Mouse (Mus musculus) hindbrain, embryonic 10.5 days (tissue): ENCODE data around the gene Gm9040. TPM values are rescaled to one million over a fixed set of nuclear protein-coding genes. Genes with fewer than 3 reads are reported as not detected.
"Not testable (repeated sequence)": the region's sequence is repeated elsewhere in the genome, so short reads cannot be mapped to it uniquely, and the experiment has no call there.

Source experiments
- DNase-seq: peaks from one replicate; pipeline ENCODE4 v3.0.0-alpha.2; 2017; ENCODE audit warnings: low spot score
- H3K27ac ChIP-seq: fragments of 300-500 bp; sonication (generic); 2 replicates; pipeline ENCODE4 v1.5.1; 2016; ENCODE audit warnings: mild to moderate bottlenecking, moderate library complexity
- H3K27me3 ChIP-seq: fragments of 300-500 bp; sonication (generic); 2 replicates; pipeline ENCODE4 v1.6.1; 2016; ENCODE audit warnings: mild to moderate bottlenecking; ENCODE audit not compliant: poor library complexity, insufficient read depth, severe bottlenecking
- H3K36me3 ChIP-seq: fragments of 300-500 bp; sonication (generic); 2 replicates; pipeline ENCODE4 v1.6.1; 2016; ENCODE audit warnings: mild to moderate bottlenecking, moderate library complexity
- H3K4me1 ChIP-seq: fragments of 300-500 bp; sonication (generic); replicated peaks from 2 replicates; pipeline ENCODE4 v1.6.1; 2016; ENCODE audit warnings: mild to moderate bottlenecking
- H3K4me3 ChIP-seq: fragments of 300-500 bp; sonication (generic); 2 replicates; pipeline ENCODE4 v1.5.1; 2016; ENCODE audit warnings: mild to moderate bottlenecking, moderate library complexity
- H3K9me3 ChIP-seq: fragments of 300-500 bp; sonication (generic); 2 replicates; pipeline ENCODE4 v1.6.1; 2016; ENCODE audit warnings: mild to moderate bottlenecking, moderate library complexity
- WGBS: fragments of 180-500 bp; shearing (Covaris S2); methylation state at CpG from one replicate; pipeline ENCODE4 v1.1.7; 2016; 5-methylcytosine and 5-hydroxymethylcytosine counted together
- polyA plus RNA-seq: library from polyadenylated mRNA; unstranded; fragments of >200 nt; fragmentation: Nextera tagmentation; extraction: Ambion mirVana; gene quantifications from 2 replicates; pipeline ENCODE4 v1.2.1, GENCODE M21; 2016

Gm9040 gene
- not detected in 2 replicates for polyA plus RNA-seq

- no CpG with 5 or more reads among the region's 11 CpGs for WGBS
- not testable (repeated sequence) for DNase-seq, H3K27ac ChIP-seq, H3K4me1 ChIP-seq, H3K27me3 ChIP-seq, H3K4me3 ChIP-seq, H3K36me3 ChIP-seq, H3K9me3 ChIP-seq
These were observed at the start of gene Gm9040 for GRCm38 (mm10) chr10:118326869-118327268. Gene Gm9040 (minus strand): TSS chr10:118326969.

DNA sequence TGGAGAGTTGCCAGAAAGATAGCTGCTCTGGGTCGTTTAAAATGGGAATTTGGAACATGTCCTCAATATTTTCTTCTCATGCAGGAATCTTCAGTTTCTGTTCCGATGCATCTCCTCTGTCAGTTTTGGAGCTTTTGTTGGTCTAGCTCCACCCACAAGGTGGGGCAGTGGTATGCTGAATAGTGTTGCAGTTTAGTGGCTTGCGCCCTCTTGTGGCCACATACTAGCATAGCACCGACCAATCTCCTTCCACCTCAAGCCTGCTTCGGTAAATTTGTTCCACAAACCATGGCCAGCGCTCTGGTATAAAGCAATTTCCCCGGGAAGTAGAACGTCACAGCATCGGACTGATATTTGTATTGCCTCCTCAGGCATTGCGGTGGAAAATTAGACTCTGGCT, 43.7 kb upstream of the Gm9040 start:
- Histone ChIP-seq H3K36me3 (no peaks in the 10 kb centered on the region), H3K27ac (0 out of 2 replicates have a peak overlapping the region, but pooled peaks have one; percentile 29), H3K4me3 (0 out of 2 replicates have a peak overlapping the region, but pooled peaks have one; percentile 13)

GRCm38 (mm10) chr10:118369518-118369917, 42.7 kb upstream of the Gm9040 start:
- H3K27me3 ChIP-seq, result no peaks in the 10 kb centered on the region
- no peaks in the 10 kb centered on the region for H3K9me3 ChIP-seq
- H3K4me3 ChIP-seq, result no peak overlapping the region
- no peaks in the 10 kb centered on the region for H3K4me1 ChIP-seq
- DNase-seq, result no peak
- no peaks in the 10 kb centered on the region for H3K36me3 ChIP-seq
- H3K27ac ChIP-seq, result no peak overlapping the region
- WGBS, result 86% methylated on average over 9 of the region's 9 CpGs

More for the DNA sequence above, 43.7 kb upstream of the Gm9040 start:
- Histone ChIP-seq H3K9me3 (no peaks in the 10 kb centered on the region), H3K4me1 (no peaks in the 10 kb centered on the region), H3K27me3 (no peaks in the 10 kb centered on the region)
- WGBS, result 15% methylated on average over 10 of the region's 10 CpGs
- DNase-seq, result peak; percentile 85

- not testable (repeated sequence) for H3K9me3 ChIP-seq, H3K27me3 ChIP-seq, H3K27ac ChIP-seq, DNase-seq, H3K36me3 ChIP-seq, H3K4me3 ChIP-seq, H3K4me1 ChIP-seq
- WGBS, result 100% methylated on average over 1 of the region's 11 CpGs
These were observed 27.2 kb upstream of the Gm9040 start, which contains the start of gene Gm9049 for GRCm38 (mm10) chr10:118354005-118354404. Gene Gm9049 (minus strand): TSS chr10:118354105.

GRCm38 (mm10) chr10:118348579-118348978, 21.8 kb upstream of the Gm9040 start, which contains the start of gene Gm9048:
Gene Gm9048 (minus strand): TSS chr10:118348679.
- not testable (repeated sequence) for H3K9me3 ChIP-seq, H3K4me1 ChIP-seq, H3K27me3 ChIP-seq, H3K4me3 ChIP-seq, DNase-seq, H3K27ac ChIP-seq, H3K36me3 ChIP-seq
- WGBS, result 93% methylated on average over 1 of the region's 14 CpGs

DNA sequence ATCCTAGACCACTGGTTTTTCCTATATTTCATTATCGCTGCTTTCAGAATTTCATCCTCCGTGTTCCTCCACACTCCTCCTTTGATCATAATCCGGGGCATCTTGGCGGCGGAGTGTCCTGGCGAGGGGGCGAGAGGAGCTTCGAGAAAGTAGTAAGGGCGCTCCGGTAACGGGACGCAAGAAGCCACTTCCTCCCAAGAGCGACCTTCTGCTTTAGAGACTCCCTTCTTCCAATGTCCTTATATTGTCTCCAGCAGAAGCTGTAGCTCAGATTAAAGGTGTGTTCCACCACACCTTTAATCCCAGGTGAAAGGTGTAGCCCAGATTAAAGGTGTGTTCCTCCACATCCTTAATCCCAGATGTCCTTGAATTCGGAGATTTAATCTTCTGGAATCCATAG, 16.4 kb upstream of the Gm9040 start, which contains the start of gene Gm9046:
Gene Gm9046 (minus strand): TSS at position 101 of the 400 bp plus-strand sequence.
- not testable (repeated sequence) for H3K4me3 ChIP-seq, H3K27me3 ChIP-seq, H3K4me1 ChIP-seq, H3K27ac ChIP-seq, H3K9me3 ChIP-seq, H3K36me3 ChIP-seq, DNase-seq
- WGBS, result no CpG with 5 or more reads among the region's 14 CpGs

DNA sequence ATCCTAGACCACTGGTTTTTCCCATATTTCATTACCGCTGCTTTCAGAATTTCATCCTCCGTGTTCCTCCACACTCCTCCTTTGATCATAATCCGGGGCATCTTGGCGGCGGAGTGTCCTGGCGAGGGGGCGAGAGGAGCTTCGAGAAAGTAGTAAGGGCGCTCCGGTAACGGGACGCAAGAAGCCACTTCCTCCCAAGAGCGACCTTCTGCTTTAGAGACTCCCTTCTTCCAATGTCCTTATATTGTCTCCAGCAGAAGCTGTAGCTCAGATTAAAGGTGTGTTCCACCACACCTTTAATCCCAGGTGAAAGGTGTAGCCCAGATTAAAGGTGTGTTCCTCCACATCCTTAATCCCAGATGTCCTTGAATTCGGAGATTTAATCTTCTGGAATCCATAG, 11.0 kb upstream of the Gm9040 start, which contains the start of gene Gm9045:
Gene Gm9045 (minus strand): TSS at position 101 of the 400 bp plus-strand sequence.
- WGBS, result no CpG with 5 or more reads among the region's 14 CpGs
- H3K9me3 ChIP-seq, DNase-seq, H3K27me3 ChIP-seq, H3K4me3 ChIP-seq, H3K36me3 ChIP-seq, H3K27ac ChIP-seq, H3K4me1 ChIP-seq: not testable (repeated sequence)

DNA sequence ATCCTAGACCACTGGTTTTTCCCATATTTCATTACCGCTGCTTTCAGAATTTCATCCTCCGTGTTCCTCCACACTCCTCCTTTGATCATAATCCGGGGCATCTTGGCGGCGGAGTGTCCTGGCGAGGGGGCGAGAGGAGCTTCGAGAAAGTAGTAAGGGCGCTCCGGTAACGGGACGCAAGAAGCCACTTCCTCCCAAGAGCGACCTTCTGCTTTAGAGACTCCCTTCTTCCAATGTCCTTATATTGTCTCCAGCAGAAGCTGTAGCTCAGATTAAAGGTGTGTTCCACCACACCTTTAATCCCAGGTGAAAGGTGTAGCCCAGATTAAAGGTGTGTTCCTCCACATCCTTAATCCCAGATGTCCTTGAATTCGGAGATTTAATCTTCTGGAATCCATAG, 5.5 kb upstream of the Gm9040 start, which contains the start of gene Gm9044:
Gene Gm9044 (minus strand): TSS at position 101 of the 400 bp plus-strand sequence.
- H3K9me3 ChIP-seq, H3K36me3 ChIP-seq, H3K27me3 ChIP-seq, H3K4me1 ChIP-seq, H3K27ac ChIP-seq, DNase-seq, H3K4me3 ChIP-seq: not testable (repeated sequence)
- WGBS, result no CpG with 5 or more reads among the region's 14 CpGs

- H3K4me1 ChIP-seq, result no peaks in the 10 kb centered on the region
- no peak overlapping the region for H3K4me3 ChIP-seq
- H3K36me3 ChIP-seq, result no peaks in the 10 kb centered on the region
- no peak overlapping the region for H3K27ac ChIP-seq
- DNase-seq, result no peak
- no peaks in the 10 kb centered on the region for H3K27me3 ChIP-seq
- H3K9me3 ChIP-seq, result no peaks in the 10 kb centered on the region
- 90% methylated on average over 8 of the region's 8 CpGs for WGBS
These were observed 7.7 kb downstream of the Gm9040 start for GRCm38 (mm10) chr10:118319024-118319423.

DNA sequence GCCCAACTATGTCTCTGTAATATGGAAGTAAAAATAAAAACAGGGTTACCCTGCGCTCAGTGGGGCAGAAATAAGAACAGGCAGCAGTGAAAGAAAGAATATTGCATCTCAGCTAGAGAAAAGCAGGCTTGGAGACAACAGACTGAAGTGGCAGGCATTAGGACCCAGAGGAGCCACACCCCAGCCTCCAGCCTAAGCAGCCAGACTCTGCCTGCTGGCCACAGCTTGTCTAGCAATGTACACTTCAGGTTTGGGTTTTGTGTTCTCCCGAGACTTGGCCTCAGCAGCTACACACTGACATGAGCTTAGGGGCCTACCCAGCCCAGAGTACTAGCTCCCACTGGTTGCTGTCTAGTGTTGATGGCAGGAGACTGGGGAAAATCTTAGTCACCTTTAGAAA, 24.6 kb downstream of the Gm9040 start:
- not testable (repeated sequence) for H3K4me1 ChIP-seq, H3K27me3 ChIP-seq, H3K9me3 ChIP-seq, H3K27ac ChIP-seq, DNase-seq, H3K4me3 ChIP-seq, H3K36me3 ChIP-seq
- WGBS, result 42% methylated on average over 2 of the region's 2 CpGs

GRCm38 (mm10) chr10:118294938-118295337, 31.8 kb downstream of the Gm9040 start, which contains the start of gene Iltifb:
Gene Iltifb (minus strand): TSS chr10:118295038.
- Histone ChIP-seq H3K4me3 (no peak within 1 kb of the TSS), H3K36me3 (no peaks in the 10 kb centered on the region), H3K9me3 (no peaks in the 10 kb centered on the region), H3K27ac (no peak within 1 kb of the TSS), H3K4me1 (no peaks in the 10 kb centered on the region), H3K27me3 (no peaks in the 10 kb centered on the region)
- 96% methylated on average over 6 of the region's 6 CpGs for WGBS
- DNase-seq, result no peak

- H3K9me3 ChIP-seq, DNase-seq, H3K4me1 ChIP-seq, H3K27ac ChIP-seq, H3K27me3 ChIP-seq, H3K4me3 ChIP-seq, H3K36me3 ChIP-seq: not testable (repeated sequence)
- 88% methylated on average over 3 of the region's 5 CpGs for WGBS
These were observed 43.8 kb downstream of the Gm9040 start for GRCm38 (mm10) chr10:118283016-118283415.

- H3K4me1 ChIP-seq, H3K27me3 ChIP-seq: not testable (repeated sequence)
- WGBS, result 87% methylated on average over 7 of the region's 7 CpGs
These were observed 44.2 kb downstream of the Gm9040 start for GRCm38 (mm10) chr10:118282565-118282964.

DNA sequence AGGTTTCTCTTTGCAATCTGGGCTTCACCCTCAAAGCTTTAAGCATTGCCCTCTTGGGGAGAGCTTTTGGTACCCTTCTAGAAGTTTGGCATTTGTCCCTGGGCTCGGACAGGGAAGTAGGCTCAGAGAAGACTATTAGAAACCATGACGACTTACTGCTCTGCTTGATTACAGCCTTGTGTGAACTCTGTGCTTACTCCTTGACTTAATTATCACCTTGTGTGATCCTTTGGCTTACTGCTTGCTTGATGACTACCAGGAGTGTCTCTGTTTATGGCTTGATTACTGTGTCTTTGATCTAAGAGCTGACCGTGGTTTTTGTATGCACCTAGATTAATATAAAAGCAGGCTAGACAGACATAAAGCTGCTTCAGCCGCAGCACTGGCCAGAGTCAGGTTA, 48.7 kb downstream of the Gm9040 start:
- H3K4me3 ChIP-seq, H3K27me3 ChIP-seq, H3K36me3 ChIP-seq, DNase-seq, H3K27ac ChIP-seq, H3K4me1 ChIP-seq, H3K9me3 ChIP-seq: not testable (repeated sequence)
- WGBS, result no CpG with 5 or more reads among the region's 4 CpGs

More at GRCm38 (mm10) chr10:118282565-118282964, 44.2 kb downstream of the Gm9040 start:
- not testable (repeated sequence) for H3K9me3 ChIP-seq, H3K36me3 ChIP-seq, DNase-seq, H3K4me3 ChIP-seq, H3K27ac ChIP-seq
